Mouse (Mus musculus) liver, adult 2 months (tissue): ENCODE results near the gene Dgkg.

ENCODE experiments used
- CTCF ChIP-seq: fragments of 200-500 bp; IDR thresholded peaks from 2 replicates; pipeline ENCODE4 v1.5.1; 2011; ENCODE audit warnings: low read depth, low read length, control low read depth
- POLR2A ChIP-seq: fragments of 200-500 bp; IDR thresholded peaks from 2 replicates; pipeline ENCODE4 v1.6.1; 2011; ENCODE audit warnings: low read length, control low read depth; ENCODE audit not compliant: insufficient read depth; ENCODE audit errors: extremely low read depth

GRCm38 (mm10) chr16:22461728-22462127, 195.3 kb downstream of the Dgkg start:
- TF ChIP-seq POLR2A (no peak), CTCF (no peak)
